Mouse (Mus musculus) MEL (cell line): ENCODE data around the gene Pomt2. TPM values are rescaled to one million over a fixed set of nuclear protein-coding genes. Genes with fewer than 3 reads are reported as not detected.

Experiments
- DNase-seq: peaks from one replicate; pipeline ENCODE4 v3.0.0; 2011; ENCODE audit warnings: low read depth, low spot score
- H3K27ac ChIP-seq: 2 replicates; pipeline ENCODE4 v1.5.1; 2012; ENCODE audit warnings: low read depth, mild to moderate bottlenecking, control low read depth, low read length, moderate library complexity; ENCODE audit not compliant: control insufficient read depth
- H3K27me3 ChIP-seq, 2 experiments: fragments of 150-350 bp in 1 of 2; sonication (generic) in 1 of 2; 2 replicates each; pipeline ENCODE4 v1.6.1; 2012; ENCODE audit warnings: low read length in 2 of 2, mild to moderate bottlenecking in 2 of 2, improper control_type of control experiment in 1 of 2, moderate library complexity in 1 of 2; ENCODE audit not compliant: insufficient read depth in 2 of 2, control insufficient read depth in 1 of 2
- H3K36me3 ChIP-seq, 2 experiments: 2 replicates each; pipeline ENCODE4 v1.6.1; 2012 to 2014; ENCODE audit warnings: low read length in 2 of 2, improper control_type of control experiment in 1 of 2, inconsistent platforms in 1 of 2, mild to moderate bottlenecking in 1 of 2; ENCODE audit not compliant: insufficient read depth in 2 of 2, control insufficient read depth in 1 of 2
- H3K4me1 ChIP-seq, 2 experiments: fragments of 150-350 bp in 1 of 2; sonication (generic) in 1 of 2; 2 replicates each; pipeline ENCODE4 v1.6.1; 2012; ENCODE audit warnings: low read length in 2 of 2, improper control_type of control experiment in 1 of 2, mild to moderate bottlenecking in 1 of 2; ENCODE audit not compliant: insufficient read depth in 2 of 2, control insufficient read depth in 1 of 2
- H3K4me3 ChIP-seq, 2 experiments: fragments of 150-350 bp in 1 of 2; sonication (generic) in 1 of 2; 2 replicates each; pipeline ENCODE4 v1.5.1; 2012; ENCODE audit warnings: low read depth in 2 of 2, low read length in 2 of 2, mild to moderate bottlenecking in 2 of 2, moderate library complexity in 2 of 2, control low read depth in 1 of 2, improper control_type of control experiment in 1 of 2; ENCODE audit not compliant: control insufficient read depth in 1 of 2, insufficient read depth in 1 of 2
- H3K79me2 ChIP-seq: 2 replicates; pipeline ENCODE4 v1.6.1; 2012; ENCODE audit warnings: mild to moderate bottlenecking, low read length, moderate library complexity; ENCODE audit not compliant: control insufficient read depth, poor library complexity, insufficient read depth
- H3K9ac ChIP-seq: 2 replicates; pipeline ENCODE4 v1.6.1; 2012; ENCODE audit warnings: low read depth, mild to moderate bottlenecking, control low read depth, low read length, moderate library complexity; ENCODE audit not compliant: control insufficient read depth, poor library complexity, severe bottlenecking
- H3K9me3 ChIP-seq: fragments of 150-350 bp; sonication (generic); replicated peaks from 2 replicates; pipeline ENCODE4 v1.6.1; 2012; ENCODE audit warnings: mild to moderate bottlenecking, low read length, improper control_type of control experiment, moderate library complexity; ENCODE audit not compliant: insufficient read depth
- BHLHE40 ChIP-seq: IDR thresholded peaks from 2 replicates; pipeline ENCODE4 v1.6.1; 2012; ENCODE audit warnings: low read depth, mild to moderate bottlenecking, inconsistent platforms, low read length, improper control_type of control experiment, borderline replicate concordance
- CHD1 ChIP-seq: IDR thresholded peaks from 2 replicates; pipeline ENCODE4 v1.6.1; 2012; ENCODE audit warnings: low read depth, mild to moderate bottlenecking, inconsistent platforms, low read length, improper control_type of control experiment
- E2F4 ChIP-seq: IDR thresholded peaks from 2 replicates; pipeline ENCODE4 v1.6.1; 2011; ENCODE audit warnings: low read depth, low read length, improper control_type of control experiment, borderline replicate concordance
- ELF1 ChIP-seq: IDR thresholded peaks from 2 replicates; pipeline ENCODE4 v1.6.1; 2014; ENCODE audit warnings: low read depth, mild to moderate bottlenecking, inconsistent platforms, low read length, improper control_type of control experiment, moderate library complexity
- EP300 ChIP-seq, 2 experiments: IDR thresholded peaks; 2 replicates each; pipeline ENCODE4 v1.6.1; 2011; ENCODE audit warnings: improper control_type of control experiment in 2 of 2, low read length in 2 of 2, low read depth in 1 of 2, mild to moderate bottlenecking in 1 of 2
- GABPA ChIP-seq: IDR thresholded peaks from 2 replicates; pipeline ENCODE4 v1.6.1; 2012; ENCODE audit warnings: low read depth, mild to moderate bottlenecking, inconsistent platforms, low read length, improper control_type of control experiment, moderate library complexity
- JUND ChIP-seq: IDR thresholded peaks from 2 replicates; pipeline ENCODE4 v1.6.1; 2011; ENCODE audit warnings: low read depth, mild to moderate bottlenecking, improper control_type of control experiment, low read length
- KAT2A ChIP-seq: conservative IDR thresholded peaks from 2 replicates; pipeline ENCODE4 v1.6.1; 2012; ENCODE audit warnings: low read depth, low read length, improper control_type of control experiment, inconsistent platforms
- MAFK ChIP-seq: IDR thresholded peaks from 2 replicates; pipeline ENCODE4 v1.6.1; 2011; ENCODE audit warnings: low read depth, mild to moderate bottlenecking, low read length, improper control_type of control experiment, borderline replicate concordance
- MAX ChIP-seq: IDR thresholded peaks from 2 replicates; pipeline ENCODE4 v1.6.1; 2011; ENCODE audit warnings: low read length, improper control_type of control experiment
- MAZ ChIP-seq: IDR thresholded peaks from 2 replicates; pipeline ENCODE4 v1.6.1; 2012; ENCODE audit warnings: low read depth, mild to moderate bottlenecking, inconsistent platforms, low read length, improper control_type of control experiment
- MYB ChIP-seq: IDR thresholded peaks from 2 replicates; pipeline ENCODE4 v1.6.1; 2011; ENCODE audit warnings: mild to moderate bottlenecking, low read depth, low read length, improper control_type of control experiment
- POLR2A ChIP-seq, 2 experiments: IDR thresholded peaks; 2 replicates each; pipeline ENCODE4 v1.6.1; 2011 to 2012; ENCODE audit warnings: low read length in 2 of 2, mild to moderate bottlenecking in 2 of 2, control low read depth in 1 of 2, improper control_type of control experiment in 1 of 2, low read depth in 1 of 2, moderate library complexity in 1 of 2; ENCODE audit not compliant: control insufficient read depth in 1 of 2, insufficient read depth in 1 of 2, poor library complexity in 1 of 2
- POLR2AphosphoS2 ChIP-seq: IDR thresholded peaks from 2 replicates; pipeline ENCODE4 v1.6.1; 2011; ENCODE audit warnings: low read length, improper control_type of control experiment
- SIN3A ChIP-seq: IDR thresholded peaks from 2 replicates; pipeline ENCODE4 v1.6.1; 2012; ENCODE audit warnings: low read length, improper control_type of control experiment, inconsistent platforms
- TBP ChIP-seq: IDR thresholded peaks from 2 replicates; pipeline ENCODE4 v1.8.0; 2011; ENCODE audit warnings: low read depth, low read length, improper control_type of control experiment
- USF2 ChIP-seq, 2 experiments: IDR thresholded peaks; 2 replicates each; pipeline ENCODE4 v1.6.1; 2011 to 2012; ENCODE audit warnings: improper control_type of control experiment in 2 of 2, low read length in 2 of 2, borderline replicate concordance in 1 of 2, inconsistent platforms in 1 of 2, low read depth in 1 of 2, mild to moderate bottlenecking in 1 of 2; ENCODE audit not compliant: insufficient read depth in 1 of 2
- ZKSCAN1 ChIP-seq: IDR thresholded peaks from 2 replicates; pipeline ENCODE4 v1.6.1; 2012; ENCODE audit warnings: low read depth, mild to moderate bottlenecking, inconsistent platforms, low read length, improper control_type of control experiment, moderate library complexity
- polyA plus RNA-seq, 2 experiments: library from polyadenylated mRNA; stranded (reverse) in 1 of 2; unstranded in 1 of 2; fragments of >175 nt in 1 of 2; fragments of >200 nt in 1 of 2; gene quantifications; 2 replicates each; pipeline versions ENCODE4 v1.2.1 to v1.2.4; 2012; ENCODE audit warnings: low replicate concordance in 2 of 2, low read depth in 1 of 2; ENCODE audit not compliant: insufficient read length in 2 of 2, insufficient read depth in 1 of 2, missing spikeins in 1 of 2
- total RNA-seq: library from RNA; depleted of rRNA; stranded (reverse); fragments of 300-350 nt; gene quantifications from 2 replicates; pipeline ENCODE4 v1.2.3, GENCODE M21; 2012

The Pomt2 gene
- total and polyA plus RNA-seq, 3 experiments, result 11.1 to 12.9 TPM; not detected in 1

GRCm38 (mm10) chr12:87138768-87139167 is 9.0 kb downstream of the Pomt2 start:
- H3K27me3 ChIP-seq, result no peaks in the 10 kb centered on the region
- no peak for DNase-seq
- H3K79me2 ChIP-seq, result peaks cover 2% of the 10 kb centered on the region; the same call in 1 of the 2 replicates
- peaks cover 0 to 12% of the 10 kb centered on the region in 2 experiments; a peak in 2 of 4 replicates for H3K36me3 ChIP-seq
- peaks cover 7 to 9% of the 10 kb centered on the region in 2 experiments for H3K4me1 ChIP-seq
- H3K9me3 ChIP-seq, result no peaks in the 10 kb centered on the region
- H3K4me3 ChIP-seq, result no peak overlapping the region
- TF ChIP-seq JUND (no peak), MAZ (no peak), KAT2A (no peak), USF2 (IDR thresholded peaks at IDR 0.05; ENCODE audit: borderline replicate concordance in 1 of 2, insufficient read depth in 1 of 2, low read depth in 1 of 2, low read length in 2 of 2) (no peak), MAFK (no peak), TBP (no peak), EP300 (IDR thresholded peaks at IDR 0.05; ENCODE audit: low read depth in 1 of 2, low read length in 2 of 2) (no peak)
- TF ChIP-seq, all 39 proteins: peak for 0
- Histone ChIP-seq H3K27ac (no peak overlapping the region), H3K9ac (no peak overlapping the region)

GRCm38 (mm10) chr12:87138342-87138701 is 9.4 kb downstream of the Pomt2 start:
- H3K79me2 ChIP-seq, result peaks cover 2% of the 10 kb centered on the region; the same call in 1 of the 2 replicates
- H3K9ac ChIP-seq, result no peak overlapping the region
- H3K27ac ChIP-seq, result no peak overlapping the region
- no peaks in the 10 kb centered on the region for H3K9me3 ChIP-seq
- no peak for TF ChIP-seq MAX
- peaks cover 0 to 12% of the 10 kb centered on the region in 2 experiments; a peak in 2 of 4 replicates for H3K36me3 ChIP-seq
- H3K27me3 ChIP-seq, result no peaks in the 10 kb centered on the region
- peaks cover 7 to 9% of the 10 kb centered on the region in 2 experiments for H3K4me1 ChIP-seq
- H3K4me3 ChIP-seq, result no peak overlapping the region
- DNase-seq, result no peak

- Histone ChIP-seq H3K9me3 (no peaks in the 10 kb centered on the region), H3K27me3 (no peaks in the 10 kb centered on the region), H3K36me3 (peaks cover 0 to 12% of the 10 kb centered on the region in 2 experiments; a peak in 2 of 4 replicates), H3K27ac (no peak overlapping the region), H3K79me2 (peaks cover 2% of the 10 kb centered on the region; the same call in 1 of the 2 replicates), H3K4me1 (peaks cover 9% of the 10 kb centered on the region in 2 experiments), H3K9ac (no peak overlapping the region), H3K4me3 (no peak overlapping the region)
- TF ChIP-seq ZKSCAN1, result no peak
- no peak for TF ChIP-seq E2F4
- TF ChIP-seq POLR2A (IDR thresholded peaks at IDR 0.05; ENCODE audit: control insufficient read depth in 1 of 2, insufficient read depth in 1 of 2, low read depth in 1 of 2, low read length in 2 of 2, poor library complexity in 1 of 2), result no peak
- TF ChIP-seq GABPA, result no peak
- TF ChIP-seq BHLHE40, result no peak
- no peak for TF ChIP-seq SIN3A
- no peak for TF ChIP-seq MYB
- no peak for TF ChIP-seq POLR2AphosphoS2
- TF ChIP-seq CHD1, result no peak
- no peak for TF ChIP-seq ELF1
- no peak for DNase-seq
These were observed 10.1 kb downstream of the Pomt2 start for GRCm38 (mm10) chr12:87137439-87138341.
